Mouse (Mus musculus): Measurements from ENCODE around the gene Olfr837.
"Not testable (repeated sequence)": the region's sequence is repeated elsewhere in the genome, so short reads cannot be mapped to it uniquely, and the experiment has no call there.

Gene Olfr837

GRCm38 (mm10) chr9:19136017-19136416, at the start of gene Olfr837:
TSS of gene Olfr837 (plus strand) at chr9:19136317.
- DNase-seq (ENCODE audit: low read depth, low spot score): no peak

- DNase-seq (ENCODE audit: low read depth, low spot score): not testable (repeated sequence)
Measured at GRCm38 (mm10) chr9:19092889-19093753, 43.0 kb upstream of the Olfr837 start.

- no peak for DNase-seq (ENCODE audit: low read depth, low spot score)
Measured at GRCm38 (mm10) chr9:19097286-19097685, 38.8 kb upstream of the Olfr837 start.

- DNase-seq (ENCODE audit: low read depth, low spot score): no peak
Measured at GRCm38 (mm10) chr9:19120082-19120481, 16.0 kb upstream of the Olfr837 start, which contains the start of gene Olfr836. TSS of gene Olfr836 (plus strand) at chr9:19120382.

GRCm38 (mm10) chr9:19177212-19177611, 41.1 kb downstream of the Olfr837 start, which contains the start of gene Olfr839-ps1:
TSS of gene Olfr839-ps1 (minus strand) at chr9:19177312.
- no peak for DNase-seq (ENCODE audit: low read depth, low spot score)

Data from c-Kit-negative CD71-positive TER-119-positive erythroid progenitor cells, embryonic 14.5 days (primary cell).